Mouse (Mus musculus): ENCODE results near the gene Snf8. TPM values are rescaled to one million over a fixed set of nuclear protein-coding genes. Genes with fewer than 3 reads are reported as not detected.

Gene Snf8
- polyA plus RNA-seq, 1 experiment from 2014 or later, result 90.6 TPM

- no peak for DNase-seq (ENCODE audit: low spot score)
- H3K27ac ChIP-seq, result peak overlapping the region; percentile 98; the same call in 1 of the 2 replicates
- H3K4me3 ChIP-seq (replicated peaks; ENCODE audit: low read depth, low read length), result no peak overlapping the region
- no peaks in the 10 kb centered on the region for H3K9me3 ChIP-seq (replicated peaks; ENCODE audit: low read length)
- H3K4me1 ChIP-seq (replicated peaks; ENCODE audit: insufficient read depth, low read length), result peaks cover 37% of the 10 kb centered on the region
- no peak overlapping the region for H3K4me2 ChIP-seq (ENCODE audit: low read length)
- no peak for ATAC-seq (replicated peaks; ENCODE audit: low FRiP score, low read depth)
- WGBS, result 93% methylated on average over 8 of the region's 8 CpGs
- H3K36me3 ChIP-seq (ENCODE audit: insufficient read depth, low read length), result no peaks in the 10 kb centered on the region
- no peaks in the 10 kb centered on the region for H3K27me3 ChIP-seq (ENCODE audit: insufficient read depth, low read length)
- TF ChIP-seq CTCF (IDR thresholded peaks at IDR 0.05; ENCODE audit: low read depth), result peak; percentile 28; the same call in 1 of the 2 replicates
- no peak overlapping the region for H3K9ac ChIP-seq (ENCODE audit: low read depth, low read length)
Measured at GRCm38 (mm10) chr11:95994151-95994550, 40.5 kb upstream of the Snf8 start.

GRCm38 (mm10) chr11:96003100-96003900, 31.4 kb upstream of the Snf8 start:
- WGBS, result 8% methylated on average over 12 of the region's 12 CpGs
- no peak for TF ChIP-seq CTCF (IDR thresholded peaks at IDR 0.05; ENCODE audit: low read depth)
- peaks cover 29% of the 10 kb centered on the region for H3K4me1 ChIP-seq (replicated peaks; ENCODE audit: insufficient read depth, low read length)
- no peaks in the 10 kb centered on the region for H3K36me3 ChIP-seq (ENCODE audit: insufficient read depth, low read length)
- DNase-seq (ENCODE audit: low spot score) (peak; percentile 41), ATAC-seq (replicated peaks; ENCODE audit: low FRiP score, low read depth) (no peak)
- no peak overlapping the region; the same call in 1 of the 2 replicates for H3K9ac ChIP-seq (ENCODE audit: low read depth, low read length)
- peaks cover 16% of the 10 kb centered on the region; the same call in 1 of the 2 replicates for H3K27me3 ChIP-seq (ENCODE audit: insufficient read depth, low read length)
- H3K4me2 ChIP-seq (ENCODE audit: low read length), result peak overlapping the region; percentile 94
- no peaks in the 10 kb centered on the region for H3K9me3 ChIP-seq (replicated peaks; ENCODE audit: low read length)
- H3K4me3 ChIP-seq (replicated peaks; ENCODE audit: low read depth, low read length), result peak overlapping the region; percentile 88
- H3K27ac ChIP-seq, result no peak overlapping the region

- WGBS, result 1% methylated on average over 32 of the region's 32 CpGs
- peak; percentile 57 for DNase-seq (ENCODE audit: low spot score)
- H3K9ac ChIP-seq (ENCODE audit: low read depth, low read length), result peak overlapping the region; percentile 87
- peak overlapping the region; percentile 88 for H3K4me3 ChIP-seq (replicated peaks; ENCODE audit: low read depth, low read length)
- H3K27me3 ChIP-seq (ENCODE audit: insufficient read depth, low read length), result peaks cover 16% of the 10 kb centered on the region; the same call in 1 of the 2 replicates
- H3K9me3 ChIP-seq (replicated peaks; ENCODE audit: low read length), result no peaks in the 10 kb centered on the region
- H3K27ac ChIP-seq, result peak overlapping the region; percentile 89
- TF ChIP-seq CTCF (IDR thresholded peaks at IDR 0.05; ENCODE audit: low read depth), result no peak
- H3K4me2 ChIP-seq (ENCODE audit: low read length), result peak overlapping the region; percentile 94
- H3K36me3 ChIP-seq (ENCODE audit: insufficient read depth, low read length), result no peaks in the 10 kb centered on the region
- peaks cover 29% of the 10 kb centered on the region for H3K4me1 ChIP-seq (replicated peaks; ENCODE audit: insufficient read depth, low read length)
- ATAC-seq (replicated peaks; ENCODE audit: low FRiP score, low read depth), result peak; percentile 3; the same call in 1 of the 2 replicates
Measured at GRCm38 (mm10) chr11:96003969-96004792, 30.5 kb upstream of the Snf8 start.

GRCm38 (mm10) chr11:96004793-96005402, 29.8 kb upstream of the Snf8 start:
- Histone ChIP-seq H3K4me2 (ENCODE audit: low read length) (peak overlapping the region; percentile 94), H3K27ac (peak overlapping the region; percentile 89), H3K36me3 (ENCODE audit: insufficient read depth, low read length) (no peaks in the 10 kb centered on the region), H3K4me1 (replicated peaks; ENCODE audit: insufficient read depth, low read length) (peaks cover 29% of the 10 kb centered on the region), H3K4me3 (replicated peaks; ENCODE audit: low read depth, low read length) (peak overlapping the region; percentile 88), H3K27me3 (ENCODE audit: insufficient read depth, low read length) (peaks cover 16% of the 10 kb centered on the region; the same call in 1 of the 2 replicates), H3K9ac (ENCODE audit: low read depth, low read length) (peak overlapping the region; percentile 87), H3K9me3 (replicated peaks; ENCODE audit: low read length) (no peaks in the 10 kb centered on the region)
- under 1% methylated on average over 51 of the region's 57 CpGs for WGBS
- TF ChIP-seq CTCF (IDR thresholded peaks at IDR 0.05; ENCODE audit: low read depth), result no peak
- peak; percentile 45 for ATAC-seq (replicated peaks; ENCODE audit: low FRiP score, low read depth)
- peak; percentile 42 for DNase-seq (ENCODE audit: low spot score)

- DNase-seq (ENCODE audit: low spot score) (peak; percentile 81), ATAC-seq (replicated peaks; ENCODE audit: low FRiP score, low read depth) (peak; percentile 64)
- H3K4me2 ChIP-seq (ENCODE audit: low read length), result peak within 1 kb of the TSS; percentile 94
- H3K4me1 ChIP-seq (replicated peaks; ENCODE audit: insufficient read depth, low read length), result peaks cover 29% of the 10 kb centered on the region
- peak within 1 kb of the TSS; percentile 88 for H3K4me3 ChIP-seq (replicated peaks; ENCODE audit: low read depth, low read length)
- H3K9ac ChIP-seq (ENCODE audit: low read depth, low read length), result peak within 1 kb of the TSS; percentile 87
- peak within 1 kb of the TSS; percentile 89 for H3K27ac ChIP-seq
- H3K9me3 ChIP-seq (replicated peaks; ENCODE audit: low read length), result no peaks in the 10 kb centered on the region
- under 1% methylated on average over 66 of the region's 74 CpGs for WGBS
- TF ChIP-seq CTCF (IDR thresholded peaks at IDR 0.05; ENCODE audit: low read depth), result no peak
- no peaks in the 10 kb centered on the region for H3K36me3 ChIP-seq (ENCODE audit: insufficient read depth, low read length)
- peaks cover 20% of the 10 kb centered on the region; the same call in 1 of the 2 replicates for H3K27me3 ChIP-seq (ENCODE audit: insufficient read depth, low read length)
Measured at GRCm38 (mm10) chr11:96005403-96006271, 29.0 kb upstream of the Snf8 start, which contains the start of gene Igf2bp1. TSS of gene Igf2bp1 (minus strand) at chr11:96005940.

Measured in kidney, postnatal 0 days (tissue).